Mouse (Mus musculus) stomach, embryonic 14.5 days (tissue): ENCODE measurements around the gene Hbq1a. TPM values are rescaled to one million over a fixed set of nuclear protein-coding genes. Genes with fewer than 3 reads are reported as not detected.
"Not testable (repeated sequence)": the region's sequence is repeated elsewhere in the genome, so short reads cannot be mapped to it uniquely, and the experiment has no call there.

ENCODE experiments used
- ATAC-seq: fragments of 200-750 bp; cut with Nextera tagmentation; 2 replicates; pipeline ENCODE4 v1.8.0; 2017; ENCODE audit warnings: low read depth, moderate TSS enrichment; ENCODE audit not compliant: insufficient number of reproducible peaks, insufficient read depth, low FRiP score
- H3K27ac ChIP-seq: fragments of 300-500 bp; sonication (generic); 2 replicates; pipeline ENCODE4 v1.5.1; 2014; ENCODE audit warnings: mild to moderate bottlenecking, low read length, moderate library complexity, mixed read lengths
- H3K27me3 ChIP-seq: fragments of 300-500 bp; sonication (generic); 2 replicates; pipeline ENCODE4 v1.6.1; 2014; ENCODE audit warnings: low read length, control low read depth, mixed read lengths; ENCODE audit not compliant: control insufficient read depth, insufficient read depth
- H3K36me3 ChIP-seq: fragments of 300-500 bp; sonication (generic); 2 replicates; pipeline ENCODE4 v1.6.1; 2014; ENCODE audit warnings: mild to moderate bottlenecking, control low read depth, low read length, moderate library complexity, mixed read lengths; ENCODE audit not compliant: control insufficient read depth, insufficient read depth
- H3K4me1 ChIP-seq: fragments of 300-500 bp; sonication (generic); 2 replicates; pipeline ENCODE4 v1.6.1; 2014; ENCODE audit warnings: low read length, control low read depth, mixed read lengths; ENCODE audit not compliant: control insufficient read depth, insufficient read depth
- H3K4me2 ChIP-seq: fragments of 300-500 bp; sonication (generic); replicated peaks from 2 replicates; pipeline ENCODE4 v1.6.1; 2014; ENCODE audit warnings: low read depth, low read length, control low read depth
- H3K4me3 ChIP-seq: fragments of 300-500 bp; sonication (generic); 2 replicates; pipeline ENCODE4 v1.5.1; 2014; ENCODE audit warnings: low read depth, low read length, control low read depth
- H3K9ac ChIP-seq: fragments of 300-500 bp; sonication (generic); replicated peaks from 2 replicates; pipeline ENCODE4 v1.6.1; 2014; ENCODE audit warnings: low read depth, mild to moderate bottlenecking, control low read depth, low read length, moderate library complexity, mixed read lengths
- H3K9me3 ChIP-seq: fragments of 300-500 bp; sonication (generic); 2 replicates; pipeline ENCODE4 v1.6.1; 2016; ENCODE audit warnings: low read depth, low read length, control low read depth; ENCODE audit not compliant: control insufficient read depth
- WGBS: fragments of 180-500 bp; shearing (Covaris S2); extraction: QIAGEN DNeasy Blood & Tissue Kit; methylation state at CpG from one replicate; pipeline ENCODE4 v1.1.7; 2014; 5-methylcytosine and 5-hydroxymethylcytosine counted together
- polyA plus RNA-seq: library from polyadenylated mRNA; unstranded; fragments of >200 nt; fragmentation: Nextera tagmentation; extraction: Ambion mirVana; gene quantifications from 2 replicates; pipeline ENCODE4 v1.2.1, GENCODE M21; 2014

The Hbq1a gene
- 1.0 TPM in 1 of 2 replicates, not detected in the other for polyA plus RNA-seq

GRCm38 (mm10) chr11:32299865-32300264 lies at the start of gene Hbq1a:
Gene Hbq1a (plus strand): TSS chr11:32300069.
- WGBS, result 7% methylated on average over 16 of the region's 16 CpGs
- H3K4me3 ChIP-seq, H3K27ac ChIP-seq, H3K36me3 ChIP-seq, ATAC-seq, H3K4me1 ChIP-seq, H3K9ac ChIP-seq, H3K9me3 ChIP-seq, H3K27me3 ChIP-seq: not testable (repeated sequence)
- H3K4me2 ChIP-seq, result peak within 1 kb of the TSS; percentile 14; the same call in 1 of the 2 replicates

- H3K27me3 ChIP-seq, result no peaks in the 10 kb centered on the region
- H3K9ac ChIP-seq, result no peak overlapping the region
- H3K9me3 ChIP-seq, result no peaks in the 10 kb centered on the region
- peaks cover 38% of the 10 kb centered on the region for H3K36me3 ChIP-seq
- H3K27ac ChIP-seq, result no peak overlapping the region
- 80% methylated on average over 8 of the region's 8 CpGs for WGBS
- peak; percentile 91; the same call in 1 of the 2 replicates for ATAC-seq
- no peak overlapping the region for H3K4me2 ChIP-seq
- H3K4me1 ChIP-seq, result no peaks in the 10 kb centered on the region
- no peak overlapping the region for H3K4me3 ChIP-seq
Measured at GRCm38 (mm10) chr11:32250880-32251763, 48.7 kb upstream of the Hbq1a start.

GRCm38 (mm10) chr11:32253121-32253520 lies 46.7 kb upstream of the Hbq1a start:
- H3K9me3 ChIP-seq, result no peaks in the 10 kb centered on the region
- H3K4me2 ChIP-seq, result no peak overlapping the region
- H3K36me3 ChIP-seq, result peaks cover 37% of the 10 kb centered on the region
- no peaks in the 10 kb centered on the region for H3K27me3 ChIP-seq
- no peaks in the 10 kb centered on the region for H3K4me1 ChIP-seq
- ATAC-seq, result no peak
- no peak overlapping the region for H3K27ac ChIP-seq
- H3K9ac ChIP-seq, result no peak overlapping the region
- 100% methylated on average over 1 of the region's 1 CpGs for WGBS
- no peak overlapping the region for H3K4me3 ChIP-seq

- H3K9me3 ChIP-seq, result no peaks in the 10 kb centered on the region
- ATAC-seq, result peak; percentile 88; the same call in 1 of the 2 replicates
- no peak overlapping the region for H3K4me3 ChIP-seq
- H3K36me3 ChIP-seq, result peaks cover 27% of the 10 kb centered on the region
- H3K27me3 ChIP-seq, result no peaks in the 10 kb centered on the region
- no peak overlapping the region for H3K4me2 ChIP-seq
- 95% methylated on average over 1 of the region's 1 CpGs for WGBS
- no peak overlapping the region for H3K27ac ChIP-seq
- H3K9ac ChIP-seq, result no peak overlapping the region
- no peaks in the 10 kb centered on the region for H3K4me1 ChIP-seq
Measured at GRCm38 (mm10) chr11:32256146-32256545, 43.7 kb upstream of the Hbq1a start.

GRCm38 (mm10) chr11:32256566-32256965 lies 43.3 kb upstream of the Hbq1a start:
- Histone ChIP-seq H3K9ac (no peak overlapping the region), H3K27ac (no peak overlapping the region), H3K9me3 (no peaks in the 10 kb centered on the region), H3K27me3 (no peaks in the 10 kb centered on the region), H3K4me2 (no peak overlapping the region), H3K4me1 (no peaks in the 10 kb centered on the region), H3K4me3 (no peak overlapping the region), H3K36me3 (peaks cover 23% of the 10 kb centered on the region)
- WGBS, result 82% methylated on average over 3 of the region's 3 CpGs
- no peak for ATAC-seq

GRCm38 (mm10) chr11:32262674-32263415 lies 37.0 kb upstream of the Hbq1a start:
- 53% methylated on average over 10 of the region's 10 CpGs for WGBS
- H3K27ac ChIP-seq, result no peak overlapping the region
- no peak for ATAC-seq
- no peaks in the 10 kb centered on the region for H3K27me3 ChIP-seq
- peaks cover 6% of the 10 kb centered on the region; the same call in 1 of the 2 replicates for H3K36me3 ChIP-seq
- no peaks in the 10 kb centered on the region for H3K9me3 ChIP-seq
- H3K9ac ChIP-seq, result no peak overlapping the region
- no peak overlapping the region for H3K4me2 ChIP-seq
- H3K4me1 ChIP-seq, result peaks cover 4% of the 10 kb centered on the region; the same call in 1 of the 2 replicates
- no peak overlapping the region for H3K4me3 ChIP-seq

- no peaks in the 10 kb centered on the region for H3K27me3 ChIP-seq
- ATAC-seq, result no peak
- H3K9me3 ChIP-seq, result no peaks in the 10 kb centered on the region
- WGBS, result 91% methylated on average over 3 of the region's 3 CpGs
- no peak overlapping the region for H3K4me2 ChIP-seq
- no peak overlapping the region for H3K4me3 ChIP-seq
- H3K4me1 ChIP-seq, result peaks cover 8% of the 10 kb centered on the region; the same call in 1 of the 2 replicates
- H3K36me3 ChIP-seq, result peaks cover 3% of the 10 kb centered on the region; the same call in 1 of the 2 replicates
- H3K27ac ChIP-seq, result no peak overlapping the region
- no peak overlapping the region for H3K9ac ChIP-seq
Measured at GRCm38 (mm10) chr11:32265117-32265738, 34.6 kb upstream of the Hbq1a start.

- H3K4me2 ChIP-seq, result no peak overlapping the region
- 96% methylated on average over 6 of the region's 6 CpGs for WGBS
- no peaks in the 10 kb centered on the region for H3K9me3 ChIP-seq
- no peak for ATAC-seq
- no peak overlapping the region for H3K9ac ChIP-seq
- no peaks in the 10 kb centered on the region; the same call in 1 of the 2 replicates for H3K36me3 ChIP-seq
- H3K4me3 ChIP-seq, result no peak overlapping the region
- no peaks in the 10 kb centered on the region for H3K27me3 ChIP-seq
- H3K27ac ChIP-seq, result no peak overlapping the region
- peaks cover 8% of the 10 kb centered on the region; the same call in 1 of the 2 replicates for H3K4me1 ChIP-seq
Measured at GRCm38 (mm10) chr11:32266194-32266593, 33.7 kb upstream of the Hbq1a start.
